Mouse (Mus musculus): Measurements from ENCODE around the gene Gm8947. TPM values are rescaled to one million over a fixed set of nuclear protein-coding genes. Genes with fewer than 3 reads are reported as not detected.
"Not testable (repeated sequence)": the region's sequence is repeated elsewhere in the genome, so short reads cannot be mapped to it uniquely, and the experiment has no call there.

The Gm8947 gene
- total RNA-seq, 2 experiments from 2014 or later: not detected

GRCm38 (mm10) chr1:151167297-151168047 is 24.7 kb upstream of the Gm8947 start:
- no peak for DNase-seq (ENCODE audit: low spot score in 2 of 2)
- H3K27ac ChIP-seq: peak overlapping the region; percentile 23; the same call in 1 of the 2 replicates

GRCm38 (mm10) chr1:151168637-151169036 is 23.5 kb upstream of the Gm8947 start:
- Histone ChIP-seq H3K4me3 (no peak overlapping the region), H3K27ac (no peak overlapping the region)
- no peak for DNase-seq (ENCODE audit: low spot score in 2 of 2)
- no peak for TF ChIP-seq CTCF (conservative IDR thresholded peaks at IDR 0.05)

More at GRCm38 (mm10) chr1:151167297-151168047, 24.7 kb upstream of the Gm8947 start:
- H3K4me3 ChIP-seq: no peak overlapping the region
- no peak for TF ChIP-seq CTCF (conservative IDR thresholded peaks at IDR 0.05)

- TF ChIP-seq CTCF (conservative IDR thresholded peaks at IDR 0.05): no peak
- Histone ChIP-seq H3K4me3 (no peak overlapping the region), H3K27ac (no peak overlapping the region)
- no peak for DNase-seq (ENCODE audit: low spot score in 2 of 2)
Measured at GRCm38 (mm10) chr1:151171572-151172461, 20.4 kb upstream of the Gm8947 start.

GRCm38 (mm10) chr1:151177030-151177936 is 14.9 kb upstream of the Gm8947 start:
- no peak overlapping the region for H3K27ac ChIP-seq
- H3K4me3 ChIP-seq: peak overlapping the region; percentile 3; the same call in 1 of the 2 replicates
- no peak for DNase-seq (ENCODE audit: low spot score in 2 of 2)
- no peak for TF ChIP-seq CTCF (conservative IDR thresholded peaks at IDR 0.05)

GRCm38 (mm10) chr1:151177937-151178271 is 14.3 kb upstream of the Gm8947 start:
- no peak for TF ChIP-seq CTCF (conservative IDR thresholded peaks at IDR 0.05)
- Histone ChIP-seq H3K4me3 (peak overlapping the region; percentile 3; the same call in 1 of the 2 replicates), H3K27ac (no peak overlapping the region)
- no peak for DNase-seq (ENCODE audit: low spot score in 2 of 2)

DNA sequence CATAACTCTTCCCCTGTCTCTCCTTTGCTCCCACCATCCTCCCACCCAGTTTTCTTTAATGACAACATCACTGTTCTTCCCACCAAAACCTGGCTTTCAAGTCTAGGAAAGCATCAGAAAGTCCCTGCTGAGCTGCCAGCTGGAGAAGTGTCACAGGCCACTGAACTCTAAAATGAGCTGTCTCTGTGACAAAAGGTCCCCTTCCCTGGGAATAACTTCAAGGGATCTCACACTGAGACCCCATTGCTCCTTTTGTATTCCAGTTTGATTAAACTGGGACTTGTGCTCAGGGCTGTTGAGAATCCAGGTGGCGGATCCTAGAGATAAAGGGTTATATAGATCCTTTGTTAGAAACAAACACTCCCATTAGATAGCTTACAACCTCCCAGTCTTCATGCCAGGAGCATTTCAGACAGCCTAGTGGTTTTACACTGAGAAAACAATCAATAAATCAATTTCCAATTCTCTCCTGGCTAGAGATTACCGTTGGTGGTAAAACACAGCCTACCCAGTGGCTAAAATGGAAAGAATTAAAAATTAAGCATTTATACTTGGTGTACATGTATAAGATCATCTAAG is 13.6 kb upstream of the Gm8947 start:
- Histone ChIP-seq H3K4me3 (no peak overlapping the region), H3K27ac (no peak overlapping the region)
- no peak for TF ChIP-seq CTCF (conservative IDR thresholded peaks at IDR 0.05)
- no peak for DNase-seq (ENCODE audit: low spot score in 2 of 2)

DNA sequence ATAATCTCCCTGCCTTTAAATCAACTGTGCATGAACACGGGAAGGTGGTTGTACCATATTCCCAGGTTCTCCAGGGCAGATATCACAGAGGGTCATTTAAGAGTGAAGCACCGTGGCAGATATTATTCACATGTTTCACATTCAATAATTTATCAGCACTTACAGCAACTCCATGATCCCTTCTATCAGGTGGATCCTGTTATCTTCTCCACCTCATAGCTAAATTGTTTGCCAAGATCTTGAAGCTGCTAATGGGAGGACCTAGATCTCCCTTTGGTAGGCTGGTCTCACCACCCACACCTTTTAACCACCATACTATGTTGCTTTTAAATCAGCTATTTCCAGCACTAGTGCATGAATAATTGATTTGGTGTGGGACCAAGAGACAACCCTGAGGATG is 12.0 kb upstream of the Gm8947 start:
- no peak for DNase-seq (ENCODE audit: low spot score in 2 of 2)
- Histone ChIP-seq H3K4me3 (no peak overlapping the region), H3K27ac (no peak overlapping the region)
- TF ChIP-seq CTCF (conservative IDR thresholded peaks at IDR 0.05): no peak

GRCm38 (mm10) chr1:151182266-151182665 is 9.9 kb upstream of the Gm8947 start, which contains the start of gene Gm47985:
Gene Gm47985, plus strand, starts transcription at chr1:151182537.
- not testable (repeated sequence) for H3K4me3 ChIP-seq; DNase-seq (ENCODE audit: low spot score in 2 of 2); H3K27ac ChIP-seq

GRCm38 (mm10) chr1:151186186-151186585 is 6.0 kb upstream of the Gm8947 start:
- not testable (repeated sequence) for H3K4me3 ChIP-seq; DNase-seq (ENCODE audit: low spot score in 2 of 2); H3K27ac ChIP-seq

GRCm38 (mm10) chr1:151186879-151187424 is 5.2 kb upstream of the Gm8947 start:
- not testable (repeated sequence) for DNase-seq (ENCODE audit: low spot score in 2 of 2); H3K27ac ChIP-seq; H3K4me3 ChIP-seq

DNA sequence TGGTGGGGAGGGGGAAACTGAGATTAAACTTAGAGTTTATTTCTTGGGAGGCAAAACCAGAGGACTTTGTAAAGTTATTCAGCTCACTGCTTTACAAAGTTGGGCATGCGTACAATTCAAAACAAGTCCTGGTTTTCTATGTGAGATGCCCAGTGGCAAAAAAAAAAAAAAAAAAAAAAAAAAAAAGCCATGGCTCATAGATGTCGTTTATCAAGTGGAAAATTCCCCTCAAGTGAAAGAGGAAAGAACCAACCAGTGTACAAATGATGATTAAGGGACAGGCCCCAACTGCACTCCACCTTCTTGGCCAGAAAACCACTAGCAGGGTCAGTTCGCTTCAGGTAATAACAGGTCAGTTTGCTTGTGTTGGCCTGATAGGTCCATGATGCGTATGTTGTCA is 3.7 kb upstream of the Gm8947 start:
- DNase-seq (ENCODE audit: low spot score in 2 of 2): no peak
- no peak for TF ChIP-seq CTCF (conservative IDR thresholded peaks at IDR 0.05)
- H3K27ac ChIP-seq: no peak overlapping the region
- no peak overlapping the region for H3K4me3 ChIP-seq

- H3K4me3 ChIP-seq; H3K27ac ChIP-seq; DNase-seq (ENCODE audit: low spot score in 2 of 2): not testable (repeated sequence)
Measured at GRCm38 (mm10) chr1:151192739-151193138, 563 bp downstream of the Gm8947 start.

DNA sequence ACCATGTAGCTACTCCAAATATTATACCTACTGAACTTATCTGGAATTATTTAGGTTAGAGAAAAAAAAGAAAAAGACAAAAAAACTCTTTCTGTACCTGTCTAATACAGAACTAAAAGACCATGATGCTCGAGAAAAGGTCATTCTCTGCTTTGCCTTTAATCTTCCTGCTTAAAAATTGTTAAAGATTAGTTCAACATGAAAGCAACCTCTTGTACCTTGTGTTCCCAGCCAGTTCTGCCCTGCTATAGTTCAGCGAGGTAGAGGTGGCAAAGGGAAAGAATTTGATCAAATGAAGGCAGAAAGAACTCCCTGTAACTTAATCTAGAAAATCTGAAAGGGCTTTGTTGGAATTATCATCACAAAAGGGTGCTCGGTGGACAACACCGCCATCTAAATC is 3.8 kb downstream of the Gm8947 start:
- H3K4me3 ChIP-seq; H3K27ac ChIP-seq; DNase-seq (ENCODE audit: low spot score in 2 of 2): not testable (repeated sequence)

DNA sequence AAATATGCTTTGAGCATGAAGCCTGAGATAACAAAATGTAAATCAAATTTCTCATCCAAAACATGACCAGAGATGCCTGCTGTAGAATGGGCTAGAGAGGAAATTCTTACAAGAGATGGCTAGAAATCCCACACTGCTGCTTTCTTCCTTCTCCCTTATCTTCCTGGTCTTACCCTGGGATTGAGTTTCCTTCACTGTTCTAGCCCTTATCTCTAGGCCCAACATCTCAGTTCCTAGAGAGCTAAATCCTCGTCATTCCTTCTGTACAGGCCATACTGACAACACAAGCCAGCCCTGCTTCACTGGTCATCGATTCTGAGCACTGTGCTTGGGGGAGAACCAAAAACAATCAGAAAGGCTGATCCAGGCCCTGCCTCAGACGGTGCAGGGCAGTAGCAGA is 4.5 kb downstream of the Gm8947 start:
- not testable (repeated sequence) for H3K4me3 ChIP-seq; DNase-seq (ENCODE audit: low spot score in 2 of 2); H3K27ac ChIP-seq

DNA sequence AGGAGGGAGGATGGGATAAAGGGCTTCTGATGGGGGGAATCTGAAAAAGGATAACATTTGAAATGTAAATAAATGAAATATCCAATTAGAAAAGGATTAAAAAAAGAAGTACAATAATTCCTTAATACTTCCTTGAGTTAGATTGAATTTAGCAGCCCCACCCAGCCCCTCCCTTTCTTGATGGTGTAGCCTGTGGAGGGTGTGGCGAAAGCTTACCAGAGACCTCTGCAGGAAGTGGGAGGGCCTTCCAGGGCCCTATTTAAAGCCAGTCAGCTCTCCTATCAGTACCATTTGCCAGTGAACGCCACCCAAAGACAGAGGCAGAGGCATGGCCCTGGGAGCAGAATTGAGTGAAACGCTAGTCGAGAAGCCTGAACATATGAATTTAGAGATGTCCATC is 5.9 kb downstream of the Gm8947 start, which contains the start of gene Gm47995:
Gene Gm47995, plus strand, starts transcription at position 329 of the 400 bp plus-strand sequence.
- not testable (repeated sequence) for DNase-seq (ENCODE audit: low spot score in 2 of 2); H3K27ac ChIP-seq; H3K4me3 ChIP-seq

DNA sequence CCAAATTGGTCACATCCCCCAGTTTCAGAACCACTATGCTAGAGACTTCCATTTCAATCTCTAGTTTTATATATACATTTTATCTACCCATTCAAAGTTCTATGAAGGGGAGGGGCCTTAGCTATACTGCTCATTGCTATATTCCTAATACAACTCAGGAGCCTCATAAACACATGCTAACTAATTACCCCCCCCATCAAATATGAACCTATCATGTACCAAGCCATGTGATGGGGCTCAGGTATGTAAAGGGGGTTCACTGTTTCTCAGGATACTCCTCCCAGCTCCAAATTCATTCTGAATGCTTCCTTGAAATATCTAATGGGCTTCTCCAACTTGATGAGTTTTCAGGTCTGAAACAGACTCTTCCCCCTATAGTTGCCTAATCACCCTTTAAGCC is 8.4 kb downstream of the Gm8947 start:
- not testable (repeated sequence) for H3K27ac ChIP-seq; DNase-seq (ENCODE audit: low spot score in 2 of 2); H3K4me3 ChIP-seq

- not testable (repeated sequence) for H3K4me3 ChIP-seq; DNase-seq (ENCODE audit: low spot score in 2 of 2); H3K27ac ChIP-seq
Measured at GRCm38 (mm10) chr1:151202771-151203170, 10.6 kb downstream of the Gm8947 start.

Measured in layer of hippocampus, adult 2 months (tissue).